Mouse (Mus musculus) erythroblast, adult 5-6 weeks (primary cell): ENCODE measurements around the gene Phf3. TPM values are rescaled to one million over a fixed set of nuclear protein-coding genes. Genes with fewer than 3 reads are reported as not detected.

ENCODE experiments used
- ATAC-seq: replicated peaks from 2 replicates; pipeline ENCODE4 v1.8.0; 2016; ENCODE audit warnings: moderate number of reproducible peaks, mild to moderate bottlenecking, moderate TSS enrichment, inconsistent platforms; ENCODE audit not compliant: poor library complexity, low FRiP score, severe bottlenecking
- total RNA-seq, 2 experiments: library from RNA; stranded (forward) in 1 of 2; stranded (reverse) in 1 of 2; fragments of 150-400 nt in 1 of 2; fragments of 200-764, 138-1000 nt in 1 of 2; gene quantifications; 2 replicates each; pipeline versions ENCODE4 v1.2.3 to v1.2.4; 2015 to 2017; ENCODE audit warnings: low replicate concordance in 2 of 2

Gene Phf3
- total RNA-seq, 2 experiments from 2014 or later = 87.2 to 171 TPM

DNA sequence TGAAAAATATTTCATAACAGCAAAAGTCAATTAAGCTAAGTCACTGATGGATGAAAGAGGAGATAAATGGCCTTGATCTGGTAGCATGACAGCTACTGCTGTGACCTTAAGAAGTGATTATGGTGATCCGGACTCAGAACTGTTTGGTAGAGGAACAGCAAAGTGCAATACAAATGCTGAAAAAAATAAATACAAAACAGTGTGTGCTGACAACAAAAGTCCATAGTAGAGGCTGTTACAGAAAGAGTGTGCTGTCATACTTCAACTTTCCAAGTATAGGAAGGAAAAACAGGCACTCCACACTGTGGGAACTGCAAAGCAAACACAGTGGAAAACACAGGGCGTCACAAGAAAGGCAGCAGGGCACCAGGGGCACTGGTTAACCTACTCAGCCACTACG lies 34.1 kb downstream of the Phf3 start:
- ATAC-seq = no peak

DNA sequence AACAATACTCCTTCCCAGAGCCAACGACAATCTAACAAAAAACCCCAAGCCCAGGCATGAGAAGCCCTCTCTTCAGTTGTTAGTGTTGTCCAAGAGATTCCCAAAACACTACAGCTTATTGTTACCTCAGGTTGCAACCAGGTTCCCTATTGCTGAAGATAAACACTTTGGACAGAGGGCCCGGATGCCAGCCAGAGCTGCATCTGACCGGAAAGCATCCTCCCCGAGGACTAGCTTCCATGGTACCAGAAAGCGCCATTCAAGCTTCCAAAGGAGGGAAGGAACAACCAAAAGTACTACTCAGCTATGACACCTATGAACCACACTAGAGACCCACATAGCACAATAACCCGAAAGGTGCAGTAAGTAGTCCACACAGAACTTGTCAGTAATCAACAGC lies 38.2 kb downstream of the Phf3 start:
- no peak for ATAC-seq

DNA sequence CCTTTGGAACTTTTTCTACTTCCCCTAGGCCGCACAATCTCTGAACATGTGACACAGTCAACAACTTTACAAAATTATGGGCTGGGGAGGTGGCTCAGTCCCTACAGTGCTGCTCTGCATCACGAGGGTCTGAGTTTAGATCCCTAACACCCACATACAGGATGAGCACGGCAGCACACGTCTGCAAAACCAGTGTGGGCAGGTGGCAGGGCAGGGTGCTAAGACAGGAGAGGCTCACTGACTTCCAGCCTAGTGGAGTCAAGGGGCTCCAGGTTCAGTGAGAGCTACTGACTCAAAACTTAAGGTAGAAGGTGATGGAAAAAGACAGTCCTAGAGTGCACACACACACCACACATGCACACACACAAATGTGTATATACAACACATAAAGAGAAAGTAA lies 40.9 kb downstream of the Phf3 start:
- ATAC-seq = no peak

DNA sequence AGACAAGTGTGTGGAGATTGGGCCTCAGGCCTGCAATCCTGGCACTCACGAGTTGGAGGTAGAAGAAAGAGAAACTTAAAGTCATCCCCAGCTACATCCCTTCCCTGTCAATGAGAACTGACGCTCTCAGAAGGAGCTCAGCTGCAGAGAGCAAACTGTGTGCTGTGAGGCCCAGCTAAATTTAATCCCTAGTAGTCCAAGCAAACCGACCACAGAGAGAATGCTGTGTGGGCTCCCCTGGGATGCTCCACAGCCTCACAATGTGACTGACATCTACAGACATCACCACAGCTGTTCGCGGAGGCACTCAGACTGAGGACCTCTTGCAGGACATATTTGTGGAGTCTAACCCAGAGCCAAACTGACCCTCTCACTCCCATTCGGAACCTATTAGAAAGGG lies 54.3 kb downstream of the Phf3 start:
- no peak; the same call in 1 of the 2 replicates for ATAC-seq

DNA sequence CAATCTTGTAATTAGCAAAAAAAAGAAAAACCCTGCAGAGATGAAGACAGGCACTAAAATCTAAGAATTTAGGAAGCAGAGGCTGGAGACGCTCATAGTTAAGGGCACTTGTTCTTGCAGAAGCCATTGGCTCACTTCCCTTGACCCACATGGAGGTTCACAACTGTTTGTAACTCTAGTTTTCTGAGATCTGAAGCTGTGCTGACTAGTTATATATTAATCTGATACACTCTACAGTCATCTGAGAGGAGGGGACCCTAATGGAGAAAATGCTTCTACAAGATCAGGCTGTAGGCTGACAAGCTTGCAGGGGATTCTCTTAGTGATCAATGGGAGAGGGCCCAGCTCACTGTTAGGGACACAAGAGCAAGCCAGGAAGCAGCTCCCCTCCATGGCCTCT lies 58.1 kb downstream of the Phf3 start:
- no peak for ATAC-seq

DNA sequence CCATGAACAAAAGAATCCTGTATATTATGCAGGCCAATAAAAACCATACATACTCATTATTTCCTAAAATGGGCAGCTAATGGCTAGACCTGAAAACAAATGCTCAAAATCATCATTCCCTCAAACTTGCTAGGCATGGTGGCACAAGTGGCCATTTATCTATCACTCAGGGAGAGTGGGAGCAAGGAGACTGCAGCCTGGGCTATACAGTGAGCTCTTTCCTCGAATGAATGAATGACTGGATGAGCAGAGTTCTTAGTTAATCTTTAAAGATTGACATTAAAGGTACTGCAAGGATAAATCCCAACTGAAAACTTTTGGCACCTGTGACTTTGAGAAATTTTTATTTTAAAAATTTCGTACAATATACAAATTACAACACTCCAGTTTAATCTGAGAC lies 58.7 kb downstream of the Phf3 start:
- ATAC-seq = no peak

DNA sequence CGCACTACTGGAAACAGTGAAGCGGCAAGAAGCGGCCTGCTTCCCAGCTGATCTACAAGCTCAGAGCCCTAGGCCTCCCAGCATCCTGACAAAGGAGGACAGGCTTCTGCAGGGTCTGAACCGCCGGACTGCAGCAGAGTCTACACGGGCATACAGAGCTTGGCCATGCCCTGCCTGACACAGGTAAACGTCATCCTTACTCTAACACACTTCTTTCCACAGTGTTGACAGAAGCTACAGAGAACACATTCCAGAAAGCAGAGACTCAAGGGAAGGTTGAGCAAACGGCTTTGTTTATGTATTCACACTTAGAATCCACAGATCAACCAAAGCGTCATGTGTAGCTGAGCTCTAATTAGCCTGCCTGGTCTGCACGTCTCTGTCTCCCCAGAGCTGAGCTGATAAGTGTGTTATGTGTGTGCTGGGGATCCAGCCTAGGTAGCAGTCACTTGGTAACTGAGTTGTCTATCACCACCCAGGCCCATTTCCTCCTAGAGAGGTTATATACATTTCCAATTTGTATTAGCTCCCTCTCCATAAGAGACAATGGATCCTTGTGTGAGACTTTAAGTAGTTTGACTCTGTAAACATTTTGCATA lies 65.5 kb downstream of the Phf3 start:
- no peak for ATAC-seq

DNA sequence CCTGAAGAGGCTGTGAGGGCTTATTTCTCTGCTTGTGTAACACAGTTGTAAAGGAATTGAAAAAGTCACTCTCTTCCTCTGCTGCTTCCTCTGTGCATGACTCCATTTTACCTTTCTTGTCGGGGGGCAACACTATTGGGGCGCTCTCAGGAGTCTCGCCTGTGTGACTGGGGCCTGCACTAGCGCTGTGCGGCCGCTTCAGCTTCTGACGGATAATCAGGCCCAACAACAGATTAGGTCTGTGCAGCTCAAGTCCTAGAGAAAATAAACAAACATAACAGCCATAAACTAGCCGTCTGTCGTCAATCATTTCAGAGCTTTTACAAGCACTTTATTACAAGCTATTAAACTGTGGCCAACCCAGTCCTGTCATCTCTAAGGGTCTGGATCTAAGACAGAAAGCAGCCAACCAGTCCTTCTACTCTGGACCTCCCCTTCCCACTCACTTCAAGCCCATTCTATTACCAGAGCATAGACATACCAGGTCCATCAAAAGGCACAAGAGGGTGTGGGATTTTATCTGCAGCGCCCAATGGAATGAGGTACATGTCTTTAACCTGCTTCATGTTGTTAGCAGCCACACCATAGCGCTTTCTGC lies 67.9 kb downstream of the Phf3 start:
- no peak for ATAC-seq

DNA sequence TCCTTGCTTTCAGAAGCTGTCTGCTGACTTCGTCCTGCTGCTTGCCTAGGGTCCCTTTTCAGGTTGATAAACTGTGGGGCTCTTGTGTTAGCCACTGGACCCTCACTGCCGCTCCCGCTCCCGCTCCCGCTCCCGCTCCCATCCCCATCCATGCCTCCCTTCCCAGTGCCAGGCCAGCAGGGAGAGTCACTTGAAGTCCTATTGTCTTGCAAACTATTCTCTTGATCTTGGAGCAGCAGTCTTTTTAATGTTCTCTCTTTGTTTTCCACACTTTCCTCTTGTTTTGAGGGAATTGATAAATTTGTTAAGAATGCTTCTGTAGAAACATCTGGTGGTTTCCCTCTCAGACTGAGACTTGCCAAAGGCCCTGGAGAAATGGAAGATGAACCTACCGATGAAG lies 68.8 kb downstream of the Phf3 start:
- ATAC-seq = no peak

DNA sequence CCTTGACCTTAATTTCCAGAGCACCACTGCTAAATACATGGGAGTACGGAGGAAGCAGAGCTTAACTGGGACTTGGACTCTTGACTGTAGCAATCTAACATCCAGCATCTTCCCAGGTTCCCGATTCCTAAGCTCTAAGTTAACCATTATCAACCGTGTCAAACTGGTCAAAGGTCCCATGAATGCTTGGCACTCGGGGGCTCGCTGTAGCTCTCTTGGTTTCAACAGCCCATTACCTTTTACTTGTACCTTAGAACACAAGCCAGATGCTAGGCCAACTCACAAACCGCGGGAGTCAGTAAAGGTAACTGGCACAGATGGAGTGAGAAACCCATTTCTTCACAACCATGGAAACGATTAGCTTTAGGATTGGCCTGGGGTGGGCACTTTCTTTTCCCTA lies 71.8 kb downstream of the Phf3 start:
- no peak for ATAC-seq

DNA sequence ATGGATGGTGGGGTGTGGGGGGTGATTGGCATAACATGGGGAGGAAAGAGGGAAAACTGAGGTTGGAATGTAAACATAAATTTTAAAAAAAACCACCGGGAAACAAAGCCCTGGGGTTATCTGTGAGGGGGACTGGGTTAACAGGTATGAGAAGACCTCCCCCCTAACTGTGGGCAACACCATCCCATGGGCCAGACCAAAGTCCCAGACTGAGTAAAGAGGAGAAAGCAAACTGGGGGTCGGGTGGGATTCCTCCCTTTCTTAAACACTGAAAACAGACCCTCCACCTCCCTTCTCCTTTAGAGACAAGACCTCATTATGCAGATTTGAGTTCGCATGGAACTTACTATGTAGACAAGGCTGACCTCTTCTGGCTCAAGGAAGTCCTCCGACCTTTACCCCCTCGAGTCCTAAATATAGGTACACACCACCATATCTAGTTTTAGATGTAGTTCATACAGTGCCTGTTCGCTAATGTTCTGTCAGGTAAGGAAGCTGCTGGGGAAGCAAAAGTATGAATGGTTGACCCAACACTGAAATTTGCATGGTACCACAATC lies 74.4 kb downstream of the Phf3 start:
- no peak for ATAC-seq

DNA sequence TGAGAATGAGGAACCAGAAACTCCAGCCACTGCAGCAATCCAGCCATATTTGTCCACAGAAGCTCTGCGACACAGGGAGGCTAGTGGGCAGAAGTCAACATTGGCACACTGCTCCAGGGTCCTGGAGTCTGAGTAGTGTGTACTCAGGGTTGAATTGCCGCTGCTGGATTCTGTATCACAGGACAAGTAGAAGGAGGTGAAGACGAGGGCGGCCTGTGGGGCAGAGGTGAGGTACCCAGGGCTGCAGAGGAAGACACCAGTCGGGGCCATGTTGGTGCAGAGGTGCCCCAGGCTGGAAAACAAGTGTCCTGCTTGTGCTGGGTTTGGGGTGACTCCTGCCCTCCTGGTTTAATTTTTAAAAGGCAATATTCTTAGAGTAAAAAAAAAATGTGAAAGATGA lies 79.1 kb downstream of the Phf3 start:
- ATAC-seq = no peak

DNA sequence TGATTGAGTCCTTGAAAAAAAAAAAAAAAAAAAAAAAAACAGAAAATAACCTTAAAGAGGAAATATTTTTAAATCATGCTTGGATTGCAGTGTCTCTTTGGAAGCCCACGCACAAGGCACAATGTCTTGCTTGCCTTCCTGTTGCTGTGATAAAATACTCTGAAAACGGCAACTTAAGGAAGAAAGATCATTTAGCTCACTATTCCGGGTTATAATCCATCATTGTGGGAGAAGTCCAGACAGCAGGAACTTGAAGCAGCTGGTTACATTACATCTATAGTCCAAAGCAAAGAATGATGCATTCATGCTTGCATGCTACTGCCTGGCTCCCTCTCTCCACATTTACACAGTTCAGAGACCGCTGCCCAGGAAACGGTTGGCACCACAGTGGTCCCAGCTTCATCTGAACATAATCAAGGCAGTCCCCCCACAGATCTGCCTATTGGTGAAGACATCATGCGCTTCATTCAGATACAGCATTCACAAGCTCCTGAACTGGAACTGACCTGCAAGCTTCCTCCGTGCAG lies 80.3 kb downstream of the Phf3 start:
- ATAC-seq = no peak

DNA sequence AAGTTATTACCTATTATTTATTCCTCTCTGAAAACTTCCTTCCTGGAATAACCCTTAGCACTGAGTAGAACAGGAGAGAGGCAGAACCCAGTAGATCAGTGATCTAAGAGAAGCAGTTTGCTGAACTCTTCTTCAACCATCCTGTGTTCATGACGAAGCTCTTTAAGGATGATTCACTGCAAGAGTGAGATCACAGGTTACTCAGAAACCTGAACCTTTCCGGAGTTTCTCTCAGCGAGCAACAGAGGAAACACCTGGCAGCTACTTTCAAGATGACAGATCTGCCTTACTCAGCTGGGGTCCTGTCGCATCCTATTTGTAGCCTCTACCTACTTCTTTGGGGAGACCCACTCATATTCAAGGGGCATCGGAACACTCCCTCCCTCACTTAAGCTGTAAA lies 80.8 kb downstream of the Phf3 start:
- ATAC-seq = no peak

DNA sequence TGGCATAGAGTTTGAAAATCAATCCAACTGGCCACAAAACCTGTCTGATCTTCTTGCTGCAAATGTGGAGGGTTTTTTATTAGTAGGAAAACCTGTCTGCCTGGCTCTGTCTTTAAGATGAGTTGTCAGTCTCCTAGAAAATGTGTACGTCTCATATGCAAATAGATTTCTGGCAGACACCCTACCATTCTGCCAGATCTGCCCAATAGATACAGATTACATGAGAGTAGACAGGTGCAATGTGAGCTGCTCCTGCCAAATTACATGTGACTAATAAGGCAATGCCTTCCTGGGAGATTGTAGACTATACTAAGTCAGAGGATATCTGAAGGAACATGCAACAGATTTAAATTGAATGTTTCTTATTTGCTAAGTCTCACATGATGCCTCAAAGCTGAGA lies 83.5 kb downstream of the Phf3 start:
- no peak for ATAC-seq

DNA sequence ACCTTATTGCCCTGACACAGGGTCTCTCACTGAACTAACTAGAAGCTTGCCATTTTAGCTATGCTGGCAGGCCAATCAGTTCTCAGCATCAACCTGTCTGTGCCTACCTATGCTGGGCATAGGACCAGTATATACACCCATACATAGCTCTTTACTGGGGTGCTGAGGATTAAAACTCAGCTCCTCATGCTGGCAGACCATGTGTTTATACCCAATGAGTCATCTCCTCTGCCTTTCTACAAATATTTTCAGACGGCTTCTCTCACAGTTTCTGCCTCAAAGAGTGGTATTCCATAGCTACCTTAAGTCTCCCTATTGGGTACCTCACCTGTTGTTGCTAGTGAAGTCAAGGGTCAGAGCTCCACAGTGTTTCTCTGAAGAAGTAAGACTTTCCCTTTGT lies 84.0 kb downstream of the Phf3 start:
- ATAC-seq = no peak

DNA sequence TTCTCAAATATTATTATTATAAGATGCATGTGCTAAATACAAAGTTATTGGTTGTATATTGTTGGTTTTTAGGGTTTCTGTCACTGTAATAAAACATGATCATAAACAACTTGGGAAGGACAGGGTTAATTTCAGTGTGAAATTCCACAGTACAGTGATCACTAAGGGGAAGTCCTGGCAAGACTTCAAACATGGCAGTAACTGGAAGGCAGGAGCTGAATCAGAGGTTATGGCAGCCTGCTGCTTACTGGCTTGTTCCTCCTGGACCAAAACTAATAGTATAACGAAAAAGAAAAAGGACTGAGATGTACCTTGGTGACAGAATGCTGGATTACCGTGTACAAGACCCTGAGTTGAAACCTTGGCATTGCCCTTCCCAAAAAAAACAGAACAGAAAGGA lies 84.7 kb downstream of the Phf3 start:
- no peak for ATAC-seq

DNA sequence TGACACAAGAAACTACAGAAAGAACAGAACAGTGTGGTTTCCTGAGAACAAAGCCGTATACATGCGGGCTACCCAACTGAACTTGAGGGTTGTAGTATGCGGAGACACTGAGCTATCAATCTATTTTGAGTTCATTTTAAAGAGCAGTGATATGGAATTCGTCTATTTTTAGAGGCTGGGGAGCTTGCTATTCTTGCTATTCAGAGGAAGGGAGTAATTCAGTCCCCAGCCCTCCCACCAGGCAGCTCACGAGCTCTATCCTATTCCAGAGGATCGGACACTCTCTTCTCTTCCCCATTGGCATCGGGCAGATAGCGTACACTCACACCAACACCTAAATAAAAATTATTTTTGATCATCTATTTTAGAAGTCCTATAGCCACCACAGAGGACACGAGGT lies 87.1 kb downstream of the Phf3 start:
- no peak for ATAC-seq

DNA sequence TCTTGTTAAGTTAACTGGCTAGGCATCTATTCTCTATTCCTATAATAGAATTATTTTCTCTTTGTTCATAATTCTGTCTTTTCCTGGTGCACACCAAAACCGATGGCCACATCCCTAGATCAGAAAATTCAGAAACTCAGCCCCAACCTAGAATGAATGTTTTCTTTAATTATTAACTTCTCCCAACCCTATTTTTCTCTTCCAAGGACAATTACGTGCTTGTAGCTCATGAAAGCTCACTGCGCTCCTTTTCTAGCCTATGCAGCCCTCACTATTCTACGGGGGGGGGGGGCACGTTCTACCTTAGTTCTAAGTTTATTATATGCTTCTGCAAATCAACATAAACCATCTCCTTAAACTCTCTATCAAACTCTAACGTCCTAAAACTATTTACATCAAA lies 90.0 kb downstream of the Phf3 start:
- no peak for ATAC-seq

DNA sequence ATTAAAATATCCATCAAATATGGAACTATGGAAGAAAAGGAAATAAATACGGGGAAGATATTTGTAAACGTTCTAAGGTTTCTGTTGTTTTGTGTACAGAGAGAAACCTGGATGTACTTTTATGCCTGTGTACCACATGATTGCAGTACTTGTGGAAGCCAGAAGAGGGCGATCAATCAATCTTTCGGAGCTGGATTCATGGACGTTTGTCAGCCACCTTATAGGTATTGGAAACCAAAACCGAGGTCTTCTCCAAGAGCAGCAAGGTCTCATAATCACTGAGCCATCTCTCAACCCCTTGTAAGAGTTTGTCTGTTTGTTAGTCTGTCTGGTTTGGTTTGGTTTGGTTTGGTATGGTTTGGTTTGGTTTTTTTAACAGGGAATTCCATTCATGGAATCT lies 93.4 kb downstream of the Phf3 start:
- ATAC-seq = no peak

DNA sequence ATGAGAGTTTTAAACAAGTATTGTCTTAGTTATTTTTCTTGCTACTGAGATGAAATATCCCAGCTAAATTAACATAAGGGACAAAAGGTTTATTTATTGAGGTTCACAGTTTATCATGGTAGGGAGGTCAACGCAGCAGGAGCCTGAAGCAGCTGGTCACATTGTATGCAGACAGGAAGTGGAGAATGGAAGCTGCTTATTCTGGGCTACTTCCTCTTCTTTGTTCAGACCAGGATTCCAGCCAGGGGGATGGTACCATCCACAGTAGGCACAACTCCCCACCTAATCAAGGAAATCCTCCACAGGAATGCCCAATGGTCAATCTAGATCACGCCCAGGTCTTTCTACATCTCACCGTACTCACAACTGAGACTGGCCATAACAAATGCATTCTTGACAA lies 94.2 kb downstream of the Phf3 start:
- ATAC-seq = no peak
